ENCODE assay signal across 32 mouse cellular contexts in genomic region chr9:70086091-70086490, GRCm38 (mm10). TPM values are rescaled to one million over a fixed set of nuclear protein-coding genes. Genes with fewer than 3 reads are reported as not detected.
DNase-seq lines count a peak whose midpoint lies in the region; ATAC-seq and TF ChIP-seq lines count a peak whose summit lies in the region.
"Had no signal": no experiment of that assay in that cellular context is flagged by ENCODE, and none has a peak within 500 bp of the region (broad histone marks: within the 10 kb centered on the region; RNA-seq: fewer than 3 reads in every experiment).

No protein-coding gene starts in this region.

- DNase-seq in hindbrain, postnatal 0 days (ENCODE audit: low spot score) = peak; percentile 4
- peak; percentile 83 for DNase-seq in kidney, postnatal 0 days (ENCODE audit: low spot score)
- DNase-seq in kidney, adult 11 months = no peak
- DNase-seq in R1 (ENCODE audit: low read depth, low spot score) = peak; percentile 90
- peak; percentile 52 for DNase-seq in embryo, embryonic 11 days
- no peak for DNase-seq in right cerebral cortex, postnatal 14 days
- no peak for DNase-seq in thymus, postnatal 10 days (ENCODE audit: low spot score in 2 of 2)
- DNase-seq: adrenal gland, adult 8-10 months; cerebellum, adult 18-20 months; cerebellum, postnatal 14 days; gastrocnemius, adult 2 months; layer of hippocampus, adult 9-11 months; liver, embryonic 13.5 days; lung, adult 2 months; lung, postnatal 36 days; thymus, postnatal 14 days had no signal

- peaks cover 10% of the 10 kb centered on the region for H3K4me1 ChIP-seq in hindbrain, postnatal 0 days (ENCODE audit: insufficient read depth, low read length)
- peaks cover 23% of the 10 kb centered on the region for H3K4me1 ChIP-seq in hindbrain, embryonic 13.5 days (replicated peaks)
- no peaks in the 10 kb centered on the region for H3K4me1 ChIP-seq in kidney, postnatal 0 days (replicated peaks; ENCODE audit: insufficient read depth, low read length)
- H3K4me1 ChIP-seq: liver, embryonic 13.5 days; megakaryocyte, embryonic 14.5 days had no signal

- TF ChIP-seq CTCF in hindbrain, postnatal 0 days (IDR thresholded peaks at IDR 0.05; ENCODE audit: low read depth) = no peak
- no peak for TF ChIP-seq CTCF in kidney, postnatal 0 days (IDR thresholded peaks at IDR 0.05; ENCODE audit: low read depth)

- H3K4me2 ChIP-seq in hindbrain, postnatal 0 days (ENCODE audit: low read depth, low read length) = no peak overlapping the region
- H3K4me2 ChIP-seq in hindbrain, embryonic 13.5 days = no peak overlapping the region
- H3K4me2 ChIP-seq in kidney, postnatal 0 days (ENCODE audit: low read length) = no peak overlapping the region
- H3K4me2 ChIP-seq: embryonic facial prominence, embryonic 15.5 days; heart, embryonic 11.5 days; liver, embryonic 13.5 days; midbrain, embryonic 15.5 days; neural tube, embryonic 15.5 days had no signal

- no peak overlapping the region for H3K27ac ChIP-seq in hindbrain, postnatal 0 days
- H3K27ac ChIP-seq in hindbrain, embryonic 13.5 days = no peak overlapping the region
- no peak overlapping the region for H3K27ac ChIP-seq in kidney, postnatal 0 days
- H3K27ac ChIP-seq: embryonic facial prominence, embryonic 15.5 days; gastrocnemius, adult 2 months; liver, embryonic 13.5 days; midbrain, embryonic 15.5 days; neural tube, embryonic 15.5 days had no signal

- H3K9me3 ChIP-seq in hindbrain, postnatal 0 days (ENCODE audit: low read length) = no peaks in the 10 kb centered on the region
- no peaks in the 10 kb centered on the region for H3K9me3 ChIP-seq in hindbrain, embryonic 13.5 days
- no peaks in the 10 kb centered on the region for H3K9me3 ChIP-seq in kidney, postnatal 0 days (replicated peaks; ENCODE audit: low read length)
- H3K9me3 ChIP-seq: embryonic facial prominence, embryonic 15.5 days; liver, embryonic 13.5 days; midbrain, embryonic 15.5 days; neural tube, embryonic 15.5 days had no signal

- WGBS in hindbrain, postnatal 0 days = 28% methylated on average over 6 of the region's 6 CpGs
- WGBS in hindbrain, embryonic 13.5 days = 27% methylated on average over 6 of the region's 6 CpGs
- WGBS in kidney, postnatal 0 days = 8% methylated on average over 6 of the region's 6 CpGs

- no peaks in the 10 kb centered on the region for H3K27me3 ChIP-seq in hindbrain, postnatal 0 days (ENCODE audit: insufficient read depth, low read length)
- H3K27me3 ChIP-seq in hindbrain, embryonic 13.5 days = no peaks in the 10 kb centered on the region
- no peaks in the 10 kb centered on the region for H3K27me3 ChIP-seq in kidney, postnatal 0 days (ENCODE audit: insufficient read depth, low read length)
- H3K27me3 ChIP-seq: embryonic facial prominence, embryonic 15.5 days; liver, embryonic 13.5 days; midbrain, embryonic 15.5 days; neural tube, embryonic 15.5 days; Patski had no signal

- ATAC-seq in hindbrain, postnatal 0 days = no peak
- no peak for ATAC-seq in hindbrain, embryonic 13.5 days (ENCODE audit: low FRiP score)
- no peak for ATAC-seq in kidney, postnatal 0 days (replicated peaks; ENCODE audit: low FRiP score, low read depth)
- ATAC-seq: activated CD4-positive, CD25-positive, alpha-beta regulatory T cell, adult 4 months; CD4-positive, CD25-positive, alpha-beta regulatory T cell, adult 4 months; forebrain, embryonic 14.5 days; midbrain, embryonic 15.5 days; Patski had no signal

- H3K36me3 ChIP-seq in hindbrain, postnatal 0 days (ENCODE audit: insufficient read depth, low read length) = no peaks in the 10 kb centered on the region
- H3K36me3 ChIP-seq in hindbrain, embryonic 13.5 days = no peaks in the 10 kb centered on the region
- no peaks in the 10 kb centered on the region for H3K36me3 ChIP-seq in kidney, postnatal 0 days (ENCODE audit: insufficient read depth, low read length)
- H3K36me3 ChIP-seq: embryonic facial prominence, embryonic 15.5 days; liver, embryonic 13.5 days; midbrain, embryonic 15.5 days; neural tube, embryonic 15.5 days had no signal

- no peak overlapping the region for H3K4me3 ChIP-seq in hindbrain, postnatal 0 days (ENCODE audit: low read length)
- H3K4me3 ChIP-seq in hindbrain, embryonic 13.5 days = no peak overlapping the region
- H3K4me3 ChIP-seq in kidney, postnatal 0 days (replicated peaks; ENCODE audit: low read depth, low read length) = no peak overlapping the region
- H3K4me3 ChIP-seq: embryonic facial prominence, embryonic 15.5 days; gastrocnemius, adult 2 months; liver, embryonic 13.5 days; megakaryocyte, embryonic 14.5 days; midbrain, embryonic 15.5 days; myocyte; neural tube, embryonic 15.5 days had no signal

- no peak overlapping the region for H3K9ac ChIP-seq in hindbrain, postnatal 0 days (replicated peaks; ENCODE audit: low read length)
- no peak overlapping the region for H3K9ac ChIP-seq in hindbrain, embryonic 13.5 days
- no peak overlapping the region for H3K9ac ChIP-seq in kidney, postnatal 0 days (ENCODE audit: low read depth, low read length)
- H3K9ac ChIP-seq: embryonic facial prominence, embryonic 15.5 days; liver, embryonic 13.5 days; midbrain, embryonic 15.5 days; neural tube, embryonic 15.5 days had no signal

RNA-seq across cellular contexts. Expression of gene Gcnt3, which starts 48.2 kb away (rescaled TPM):
- total RNA-seq in hindbrain, postnatal 0 days (2014; rRNA removed) = not detected in 2 replicates
- 0.03 TPM in 1 of 2 replicates, not detected in the other for polyA plus RNA-seq in hindbrain, postnatal 0 days (2015; fragmentation: Nextera tagmentation; extraction: Ambion mirVana)
- polyA plus RNA-seq in hindbrain, embryonic 13.5 days (2015; fragmentation: Nextera tagmentation; extraction: Ambion mirVana) = 0.09 TPM in 1 of 2 replicates, not detected in the other
- 2.6 and 2.9 TPM in 2 replicates for polyA plus RNA-seq in kidney, postnatal 0 days (2015; fragmentation: Nextera tagmentation; extraction: Ambion mirVana)
- total RNA-seq: adrenal gland, adult 8-10 months; gastrocnemius, adult 2 months; hematopoietic stem cell, adult 5-6 weeks; left cerebral cortex, adult 18-20 months; left cerebral cortex, postnatal 36 days had no signal
- polyA plus RNA-seq: activated CD4-positive, CD25-positive, alpha-beta regulatory T cell, adult 4 months; CD4-positive, CD25-positive, alpha-beta regulatory T cell, adult 4 months; forebrain, embryonic 14.5 days; frontal cortex, adult 2 months; gonadal fat pad, adult 2 months; heart, embryonic 11.5 days; liver, embryonic 13.5 days; lung, adult 2 months; midbrain, embryonic 15.5 days; neural tube, embryonic 15.5 days had no signal

RNA-seq across cellular contexts. Expression of gene Fam81a, which starts 56.3 kb away (rescaled TPM):
- total RNA-seq in hindbrain, postnatal 0 days (2014; rRNA removed) = 9.9 and 14.4 TPM in 2 replicates
- 16.3 and 17.7 TPM in 2 replicates for polyA plus RNA-seq in hindbrain, postnatal 0 days (2015; fragmentation: Nextera tagmentation; extraction: Ambion mirVana)
- 7.9 and 10.0 TPM in 2 replicates for polyA plus RNA-seq in hindbrain, embryonic 13.5 days (2015; fragmentation: Nextera tagmentation; extraction: Ambion mirVana)
- polyA plus RNA-seq in kidney, postnatal 0 days (2015; fragmentation: Nextera tagmentation; extraction: Ambion mirVana) = 11.7 and 14.8 TPM in 2 replicates
- total RNA-seq: hematopoietic stem cell, adult 5-6 weeks had no signal

Comparison
In these comparisons a context has a peak if more than half of its experiments do, and no peak if none do; other contexts are left out.
1. DNase-seq: peak in hindbrain, postnatal 0 days (single experiment), kidney, postnatal 0 days (single experiment), R1 (single experiment) and embryo, embryonic 11 days (single experiment); none in kidney, adult 11 months (single experiment), right cerebral cortex, postnatal 14 days (single experiment) and thymus, postnatal 10 days (0 of 2).